Mouse (Mus musculus) MEL (cell line): ENCODE results near the gene Rgl1. TPM values are rescaled to one million over a fixed set of nuclear protein-coding genes. Genes with fewer than 3 reads are reported as not detected.

Experiments
- DNase-seq: peaks from one replicate; pipeline ENCODE4 v3.0.0; 2011; ENCODE audit warnings: low read depth, low spot score
- H3K27ac ChIP-seq: 2 replicates; pipeline ENCODE4 v1.5.1; 2012; ENCODE audit warnings: low read depth, mild to moderate bottlenecking, control low read depth, low read length, moderate library complexity; ENCODE audit not compliant: control insufficient read depth
- H3K27me3 ChIP-seq, 2 experiments: fragments of 150-350 bp in 1 of 2; sonication (generic) in 1 of 2; 2 replicates each; pipeline ENCODE4 v1.6.1; 2012; ENCODE audit warnings: low read length in 2 of 2, mild to moderate bottlenecking in 2 of 2, improper control_type of control experiment in 1 of 2, moderate library complexity in 1 of 2; ENCODE audit not compliant: insufficient read depth in 2 of 2, control insufficient read depth in 1 of 2
- H3K36me3 ChIP-seq, 2 experiments: 2 replicates each; pipeline ENCODE4 v1.6.1; 2012 to 2014; ENCODE audit warnings: low read length in 2 of 2, improper control_type of control experiment in 1 of 2, inconsistent platforms in 1 of 2, mild to moderate bottlenecking in 1 of 2; ENCODE audit not compliant: insufficient read depth in 2 of 2, control insufficient read depth in 1 of 2
- H3K4me1 ChIP-seq, 2 experiments: fragments of 150-350 bp in 1 of 2; sonication (generic) in 1 of 2; 2 replicates each; pipeline ENCODE4 v1.6.1; 2012; ENCODE audit warnings: low read length in 2 of 2, improper control_type of control experiment in 1 of 2, mild to moderate bottlenecking in 1 of 2; ENCODE audit not compliant: insufficient read depth in 2 of 2, control insufficient read depth in 1 of 2
- H3K4me3 ChIP-seq, 2 experiments: fragments of 150-350 bp in 1 of 2; sonication (generic) in 1 of 2; 2 replicates each; pipeline ENCODE4 v1.5.1; 2012; ENCODE audit warnings: low read depth in 2 of 2, low read length in 2 of 2, mild to moderate bottlenecking in 2 of 2, moderate library complexity in 2 of 2, control low read depth in 1 of 2, improper control_type of control experiment in 1 of 2; ENCODE audit not compliant: control insufficient read depth in 1 of 2, insufficient read depth in 1 of 2
- H3K79me2 ChIP-seq: 2 replicates; pipeline ENCODE4 v1.6.1; 2012; ENCODE audit warnings: mild to moderate bottlenecking, low read length, moderate library complexity; ENCODE audit not compliant: control insufficient read depth, poor library complexity, insufficient read depth
- H3K9ac ChIP-seq: 2 replicates; pipeline ENCODE4 v1.6.1; 2012; ENCODE audit warnings: low read depth, mild to moderate bottlenecking, control low read depth, low read length, moderate library complexity; ENCODE audit not compliant: control insufficient read depth, poor library complexity, severe bottlenecking
- H3K9me3 ChIP-seq: fragments of 150-350 bp; sonication (generic); replicated peaks from 2 replicates; pipeline ENCODE4 v1.6.1; 2012; ENCODE audit warnings: mild to moderate bottlenecking, low read length, improper control_type of control experiment, moderate library complexity; ENCODE audit not compliant: insufficient read depth
- BHLHE40 ChIP-seq: IDR thresholded peaks from 2 replicates; pipeline ENCODE4 v1.6.1; 2012; ENCODE audit warnings: low read depth, mild to moderate bottlenecking, inconsistent platforms, low read length, improper control_type of control experiment, borderline replicate concordance
- CHD2 ChIP-seq: IDR thresholded peaks from 2 replicates; pipeline ENCODE4 v1.6.1; 2011; ENCODE audit warnings: low read length, improper control_type of control experiment
- CTCF ChIP-seq, 3 experiments: IDR thresholded peaks in 2 of 3; conservative IDR thresholded peaks in 1 of 3; 2 replicates each; pipeline ENCODE4 v1.5.1; 2011 to 2012; ENCODE audit warnings: low read length in 3 of 3, low read depth in 2 of 3, mild to moderate bottlenecking in 2 of 3, improper control_type of control experiment in 1 of 3, inconsistent platforms in 1 of 3, mixed read lengths in 1 of 3, moderate library complexity in 1 of 3; ENCODE audit not compliant: control insufficient read depth in 1 of 3, insufficient read depth in 1 of 3, poor library complexity in 1 of 3, severe bottlenecking in 1 of 3
- E2F4 ChIP-seq: IDR thresholded peaks from 2 replicates; pipeline ENCODE4 v1.6.1; 2011; ENCODE audit warnings: low read depth, low read length, improper control_type of control experiment, borderline replicate concordance
- EP300 ChIP-seq, 2 experiments: IDR thresholded peaks; 2 replicates each; pipeline ENCODE4 v1.6.1; 2011; ENCODE audit warnings: improper control_type of control experiment in 2 of 2, low read length in 2 of 2, low read depth in 1 of 2, mild to moderate bottlenecking in 1 of 2
- ETS1 ChIP-seq: IDR thresholded peaks from 2 replicates; pipeline ENCODE4 v1.6.1; 2012; ENCODE audit warnings: low read depth, mild to moderate bottlenecking, inconsistent platforms, low read length, improper control_type of control experiment, moderate library complexity
- GABPA ChIP-seq: IDR thresholded peaks from 2 replicates; pipeline ENCODE4 v1.6.1; 2012; ENCODE audit warnings: low read depth, mild to moderate bottlenecking, inconsistent platforms, low read length, improper control_type of control experiment, moderate library complexity
- GATA1 ChIP-seq: IDR thresholded peaks from 2 replicates; pipeline ENCODE4 v1.6.1; 2011; ENCODE audit warnings: low read depth, low read length, improper control_type of control experiment
- HCFC1 ChIP-seq: IDR thresholded peaks from 2 replicates; pipeline ENCODE4 v1.6.1; 2012; ENCODE audit warnings: low read depth, mild to moderate bottlenecking, inconsistent platforms, low read length, improper control_type of control experiment, moderate library complexity
- JUND ChIP-seq: IDR thresholded peaks from 2 replicates; pipeline ENCODE4 v1.6.1; 2011; ENCODE audit warnings: low read depth, mild to moderate bottlenecking, improper control_type of control experiment, low read length
- KAT2A ChIP-seq: conservative IDR thresholded peaks from 2 replicates; pipeline ENCODE4 v1.6.1; 2012; ENCODE audit warnings: low read depth, low read length, improper control_type of control experiment, inconsistent platforms
- MAFK ChIP-seq: IDR thresholded peaks from 2 replicates; pipeline ENCODE4 v1.6.1; 2011; ENCODE audit warnings: low read depth, mild to moderate bottlenecking, low read length, improper control_type of control experiment, borderline replicate concordance
- MAX ChIP-seq: IDR thresholded peaks from 2 replicates; pipeline ENCODE4 v1.6.1; 2011; ENCODE audit warnings: low read length, improper control_type of control experiment
- MAZ ChIP-seq: IDR thresholded peaks from 2 replicates; pipeline ENCODE4 v1.6.1; 2012; ENCODE audit warnings: low read depth, mild to moderate bottlenecking, inconsistent platforms, low read length, improper control_type of control experiment
- MXI1 ChIP-seq: IDR thresholded peaks from 2 replicates; pipeline ENCODE4 v1.6.1; 2011; ENCODE audit warnings: mild to moderate bottlenecking, low read depth, low read length, improper control_type of control experiment
- MYC ChIP-seq: IDR thresholded peaks from 2 replicates; pipeline ENCODE4 v1.6.1; 2011; ENCODE audit warnings: low read depth, mild to moderate bottlenecking, low read length, improper control_type of control experiment, moderate library complexity
- NRF1 ChIP-seq: IDR thresholded peaks from 2 replicates; pipeline ENCODE4 v1.6.1; 2014; ENCODE audit warnings: low read depth, mild to moderate bottlenecking, inconsistent platforms, low read length, improper control_type of control experiment, moderate library complexity; ENCODE audit not compliant: poor library complexity, insufficient read depth, severe bottlenecking
- POLR2A ChIP-seq, 2 experiments: IDR thresholded peaks; 2 replicates each; pipeline ENCODE4 v1.6.1; 2011 to 2012; ENCODE audit warnings: low read length in 2 of 2, mild to moderate bottlenecking in 2 of 2, control low read depth in 1 of 2, improper control_type of control experiment in 1 of 2, low read depth in 1 of 2, moderate library complexity in 1 of 2; ENCODE audit not compliant: control insufficient read depth in 1 of 2, insufficient read depth in 1 of 2, poor library complexity in 1 of 2
- POLR2AphosphoS2 ChIP-seq: IDR thresholded peaks from 2 replicates; pipeline ENCODE4 v1.6.1; 2011; ENCODE audit warnings: low read length, improper control_type of control experiment
- POLR2AphosphoS5 ChIP-seq: IDR thresholded peaks from 2 replicates; pipeline ENCODE4 v1.6.1; 2012; ENCODE audit warnings: low read depth, borderline replicate concordance, mild to moderate bottlenecking, inconsistent platforms, low read length, moderate library complexity, mixed read lengths
- RAD21 ChIP-seq: IDR thresholded peaks from 2 replicates; pipeline ENCODE4 v1.6.1; 2011; ENCODE audit warnings: mild to moderate bottlenecking, low read depth, low read length, improper control_type of control experiment
- RCOR1 ChIP-seq: IDR thresholded peaks from 2 replicates; pipeline ENCODE4 v1.6.1; 2012; ENCODE audit warnings: low read depth, mild to moderate bottlenecking, inconsistent platforms, low read length, improper control_type of control experiment
- SIN3A ChIP-seq: IDR thresholded peaks from 2 replicates; pipeline ENCODE4 v1.6.1; 2012; ENCODE audit warnings: low read length, improper control_type of control experiment, inconsistent platforms
- TBP ChIP-seq: IDR thresholded peaks from 2 replicates; pipeline ENCODE4 v1.8.0; 2011; ENCODE audit warnings: low read depth, low read length, improper control_type of control experiment
- UBTF ChIP-seq: IDR thresholded peaks from 2 replicates; pipeline ENCODE4 v1.6.1; 2012; ENCODE audit warnings: low read depth, mild to moderate bottlenecking, inconsistent platforms, low read length, improper control_type of control experiment, moderate library complexity, borderline replicate concordance; ENCODE audit not compliant: insufficient read depth
- USF1 ChIP-seq: IDR thresholded peaks from 2 replicates; pipeline ENCODE4 v1.6.1; 2014; ENCODE audit warnings: low read depth, mild to moderate bottlenecking, inconsistent platforms, low read length, improper control_type of control experiment, moderate library complexity
- ZC3H11A ChIP-seq: IDR thresholded peaks from 2 replicates; pipeline ENCODE4 v1.6.1; 2012; ENCODE audit warnings: low read depth, mild to moderate bottlenecking, inconsistent platforms, low read length, improper control_type of control experiment
- ZKSCAN1 ChIP-seq: IDR thresholded peaks from 2 replicates; pipeline ENCODE4 v1.6.1; 2012; ENCODE audit warnings: low read depth, mild to moderate bottlenecking, inconsistent platforms, low read length, improper control_type of control experiment, moderate library complexity
- ZMIZ1 ChIP-seq: IDR thresholded peaks from 2 replicates; pipeline ENCODE4 v1.6.1; 2012; ENCODE audit warnings: low read depth, mild to moderate bottlenecking, inconsistent platforms, low read length, improper control_type of control experiment, moderate library complexity
- ZNF384 ChIP-seq: IDR thresholded peaks from 2 replicates; pipeline ENCODE4 v1.6.1; 2012; ENCODE audit warnings: low read depth, mild to moderate bottlenecking, inconsistent platforms, low read length, improper control_type of control experiment
- polyA plus RNA-seq, 2 experiments: library from polyadenylated mRNA; stranded (reverse) in 1 of 2; unstranded in 1 of 2; fragments of >175 nt in 1 of 2; fragments of >200 nt in 1 of 2; gene quantifications; 2 replicates each; pipeline versions ENCODE4 v1.2.1 to v1.2.4; 2012; ENCODE audit warnings: low replicate concordance in 2 of 2, low read depth in 1 of 2; ENCODE audit not compliant: insufficient read length in 2 of 2, insufficient read depth in 1 of 2, missing spikeins in 1 of 2
- total RNA-seq: library from RNA; depleted of rRNA; stranded (reverse); fragments of 300-350 nt; gene quantifications from 2 replicates; pipeline ENCODE4 v1.2.3, GENCODE M21; 2012

Rgl1 gene
- total and polyA plus RNA-seq, 3 experiments: 0.12 to 0.39 TPM; not detected in 1

GRCm38 (mm10) chr1:152799897-152800296 lies 33.7 kb upstream of the Rgl1 start, which contains the start of gene Ncf2:
Ncf2 (plus strand) TSS chr1:152800194.
- H3K27me3 ChIP-seq: no peaks in the 10 kb centered on the region
- peak; percentile 79 for DNase-seq
- peaks cover 26 to 49% of the 10 kb centered on the region in 2 experiments for H3K4me1 ChIP-seq
- peak within 1 kb of the TSS; percentile 50 for H3K27ac ChIP-seq
- TF ChIP-seq MAZ (no peak), E2F4 (no peak), ZKSCAN1 (no peak), GABPA (no peak), CHD2 (no peak), JUND (no peak), MAX (no peak), MAFK (peak; percentile 21; the same call in 1 of the 2 replicates), USF1 (no peak), ZNF384 (peak; percentile 47; the same call in 1 of the 2 replicates), POLR2A (IDR thresholded peaks at IDR 0.05; ENCODE audit: control insufficient read depth in 1 of 2, insufficient read depth in 1 of 2, low read depth in 1 of 2, low read length in 2 of 2, poor library complexity in 1 of 2) (peak; percentile 31 to 46; a peak in 3 of 4 replicates), UBTF (no peak), EP300 (IDR thresholded peaks at IDR 0.05; ENCODE audit: low read depth in 1 of 2, low read length in 2 of 2) (peak in 1 of 2 experiments; percentile 11; a peak in 1 of 4 replicates), ZC3H11A (no peak), KAT2A (no peak), MXI1 (0 out of 2 replicates have a peak, but pooled peaks have one; percentile 40), CTCF (IDR thresholded peaks at IDR 0.05 in 2 of 3, conservative IDR thresholded peaks at IDR 0.05 in 1 of 3; ENCODE audit: control insufficient read depth in 1 of 3, insufficient read depth in 1 of 3, low read depth in 2 of 3, low read length in 3 of 3, poor library complexity in 1 of 3, severe bottlenecking in 1 of 3) (no peak), HCFC1 (0 out of 2 replicates have a peak, but pooled peaks have one; percentile 31), BHLHE40 (no peak), MYC (no peak), ZMIZ1 (no peak), NRF1 (no peak), POLR2AphosphoS2 (no peak), RAD21 (no peak), ETS1 (0 out of 2 replicates have a peak, but pooled peaks have one; percentile 9), TBP (0 out of 2 replicates have a peak, but pooled peaks have one; percentile 27), POLR2AphosphoS5 (no peak), GATA1 (no peak), RCOR1 (no peak), SIN3A (no peak)
- peaks cover 0 to 33% of the 10 kb centered on the region in 2 experiments; a peak in 2 of 4 replicates for H3K36me3 ChIP-seq
- H3K79me2 ChIP-seq: no peaks in the 10 kb centered on the region
- H3K4me3 ChIP-seq: peak within 1 kb of the TSS; percentile 51 to 78
- H3K9me3 ChIP-seq: no peaks in the 10 kb centered on the region
- H3K9ac ChIP-seq: peak within 1 kb of the TSS; percentile 51
